Mouse (Mus musculus): ENCODE results near the gene Tex45.

- TF ChIP-seq ZC3H11A (IDR thresholded peaks at IDR 0.05; ENCODE audit: borderline replicate concordance, low read depth, low read length) (no peak), HCFC1 (IDR thresholded peaks at IDR 0.05; ENCODE audit: borderline replicate concordance, insufficient read depth, low read length) (no peak), CHD2 (IDR thresholded peaks at IDR 0.05; ENCODE audit: low read depth, low read length) (no peak), MAFK (IDR thresholded peaks at IDR 0.05; ENCODE audit: insufficient read depth, low read depth, low read length) (no peak)
Observed at GRCm38 (mm10) chr8:3517117-3517495, 46.4 kb downstream of the Tex45 start.

Measured in ES-E14 (cell line).